Mouse (Mus musculus): ENCODE measurements around the gene Opa1. TPM values are rescaled to one million over a fixed set of nuclear protein-coding genes. Genes with fewer than 3 reads are reported as not detected.

The Opa1 gene
- polyA plus RNA-seq, 2 experiments: 9.6 to 17.0 TPM

DNA sequence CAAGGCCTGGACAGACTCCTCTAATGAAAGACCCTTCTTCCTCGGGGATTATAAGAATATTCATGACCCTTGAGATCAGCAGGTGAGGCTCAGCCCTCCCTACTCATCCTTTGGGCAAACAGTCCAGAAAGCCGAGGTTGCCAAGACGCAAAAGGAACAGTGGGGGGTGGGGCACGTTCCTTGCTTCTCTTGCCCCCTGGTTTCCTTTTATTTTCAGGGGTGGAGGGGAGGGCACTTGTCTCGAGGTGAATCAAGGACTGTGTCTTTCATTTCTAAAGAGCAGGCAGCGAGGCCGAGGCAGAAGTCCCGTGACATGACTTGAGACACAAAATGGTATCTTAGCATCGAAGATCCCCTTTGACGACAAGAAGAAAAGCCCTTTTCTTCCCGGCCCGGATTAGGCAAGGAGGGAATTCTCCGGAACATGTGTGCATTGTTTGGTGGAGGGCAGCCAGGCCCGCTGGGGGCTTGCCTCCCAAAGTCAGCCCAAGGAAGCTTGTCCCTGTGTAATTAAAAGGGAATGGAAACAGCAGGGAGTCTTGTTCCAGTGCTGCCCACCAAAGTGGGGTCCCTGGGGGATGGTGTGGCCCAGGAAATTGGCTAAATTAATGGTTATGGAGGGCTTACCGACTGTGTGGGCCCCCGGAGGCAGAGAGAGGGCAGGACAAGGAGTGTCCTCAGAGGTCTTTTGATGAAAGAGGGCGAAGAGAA is 88.0 kb downstream of the Opa1 start:
- no peaks in the 10 kb centered on the region for H3K9me3 ChIP-seq (ENCODE audit: control insufficient read depth, low read length)
- no peak for ATAC-seq (ENCODE audit: insufficient read depth)
- H3K4me1 ChIP-seq (replicated peaks; ENCODE audit: control insufficient read depth in 2 of 2, insufficient read depth in 2 of 2, low read length in 1 of 2): no peaks in the 10 kb centered on the region
- no peak for TF ChIP-seq CTCF (IDR thresholded peaks at IDR 0.05; ENCODE audit: low read depth)
- TF ChIP-seq EP300 (IDR thresholded peaks at IDR 0.05; ENCODE audit: low read depth): no peak
- H3K27ac ChIP-seq: no peak overlapping the region
- WGBS (ENCODE audit: insufficient replicate concordance): 45% methylated on average over 17 of the region's 17 CpGs
- H3K4me3 ChIP-seq (ENCODE audit: insufficient read depth in 1 of 2, low read depth in 2 of 2, low read length in 2 of 2): no peak overlapping the region
- DNase-seq (ENCODE audit: low read depth in 3 of 3, low spot score in 3 of 3): no peak
- H3K4me2 ChIP-seq (ENCODE audit: low read depth): no peak overlapping the region
- H3K27me3 ChIP-seq (ENCODE audit: control insufficient read depth, insufficient read depth, low read length): no peaks in the 10 kb centered on the region
- no peak overlapping the region for H3K9ac ChIP-seq (replicated peaks)
- H3K36me3 ChIP-seq (replicated peaks; ENCODE audit: control insufficient read depth, insufficient read depth, low read depth): no peaks in the 10 kb centered on the region

DNA sequence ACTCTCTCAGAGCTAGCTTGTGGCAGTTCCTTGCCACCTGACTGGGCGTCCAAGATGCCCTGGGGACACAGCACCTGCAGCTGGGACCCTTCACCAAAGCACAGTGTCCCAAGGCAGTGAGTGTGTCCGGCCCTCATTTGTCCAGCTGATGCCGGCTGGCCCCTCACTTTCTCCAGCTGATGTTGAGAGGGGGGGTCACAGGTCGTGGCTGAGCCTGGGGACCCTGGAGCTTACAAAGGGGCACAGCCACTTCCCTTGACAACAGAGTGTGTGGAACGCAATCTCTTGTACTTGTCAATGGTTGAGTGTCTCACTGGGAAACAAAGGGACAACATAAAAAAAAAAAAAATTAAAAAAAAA is 88.5 kb downstream of the Opa1 start:
- TF ChIP-seq EP300 (IDR thresholded peaks at IDR 0.05; ENCODE audit: low read depth): no peak
- TF ChIP-seq CTCF (IDR thresholded peaks at IDR 0.05; ENCODE audit: low read depth): no peak
- Histone ChIP-seq H3K9me3 (ENCODE audit: control insufficient read depth, low read length) (no peaks in the 10 kb centered on the region), H3K4me3 (ENCODE audit: insufficient read depth in 1 of 2, low read depth in 2 of 2, low read length in 2 of 2) (no peak overlapping the region), H3K27ac (no peak overlapping the region), H3K4me2 (ENCODE audit: low read depth) (no peak overlapping the region), H3K4me1 (replicated peaks; ENCODE audit: control insufficient read depth in 2 of 2, insufficient read depth in 2 of 2, low read length in 1 of 2) (no peaks in the 10 kb centered on the region), H3K27me3 (ENCODE audit: control insufficient read depth, insufficient read depth, low read length) (no peaks in the 10 kb centered on the region), H3K36me3 (replicated peaks; ENCODE audit: control insufficient read depth, insufficient read depth, low read depth) (no peaks in the 10 kb centered on the region), H3K9ac (replicated peaks) (no peak overlapping the region)
- DNase-seq (ENCODE audit: low read depth in 3 of 3, low spot score in 3 of 3) (no peak), ATAC-seq (ENCODE audit: insufficient read depth) (no peak)
- WGBS (ENCODE audit: insufficient replicate concordance): 51% methylated on average over 5 of the region's 5 CpGs

GRCm38 (mm10) chr16:29668451-29668850 is 89.3 kb downstream of the Opa1 start:
- WGBS (ENCODE audit: insufficient replicate concordance): 75% methylated on average over 12 of the region's 12 CpGs

GRCm38 (mm10) chr16:29670806-29671205 is 91.7 kb downstream of the Opa1 start:
- no peak overlapping the region for H3K4me2 ChIP-seq (ENCODE audit: low read depth)
- DNase-seq (ENCODE audit: low read depth in 3 of 3, low spot score in 3 of 3) (no peak), ATAC-seq (ENCODE audit: insufficient read depth) (no peak)
- H3K27me3 ChIP-seq (ENCODE audit: control insufficient read depth, insufficient read depth, low read length): no peaks in the 10 kb centered on the region
- WGBS (ENCODE audit: insufficient replicate concordance): 85% methylated on average over 3 of the region's 3 CpGs
- no peak overlapping the region for H3K4me3 ChIP-seq (ENCODE audit: insufficient read depth in 1 of 2, low read depth in 2 of 2, low read length in 2 of 2)
- H3K27ac ChIP-seq: no peak overlapping the region
- no peak overlapping the region for H3K9ac ChIP-seq (replicated peaks)
- no peaks in the 10 kb centered on the region for H3K36me3 ChIP-seq (replicated peaks; ENCODE audit: control insufficient read depth, insufficient read depth, low read depth)
- H3K4me1 ChIP-seq (replicated peaks; ENCODE audit: control insufficient read depth in 2 of 2, insufficient read depth in 2 of 2, low read length in 1 of 2): no peaks in the 10 kb centered on the region
- H3K9me3 ChIP-seq (ENCODE audit: control insufficient read depth, low read length): no peaks in the 10 kb centered on the region
- no peak for TF ChIP-seq CTCF (IDR thresholded peaks at IDR 0.05; ENCODE audit: low read depth)
- TF ChIP-seq EP300 (IDR thresholded peaks at IDR 0.05; ENCODE audit: low read depth): no peak

More at GRCm38 (mm10) chr16:29668451-29668850, 89.3 kb downstream of the Opa1 start:
- no peak overlapping the region for H3K4me2 ChIP-seq (ENCODE audit: low read depth)
- H3K36me3 ChIP-seq (replicated peaks; ENCODE audit: control insufficient read depth, insufficient read depth, low read depth): no peaks in the 10 kb centered on the region
- no peak overlapping the region for H3K9ac ChIP-seq (replicated peaks)
- no peak for TF ChIP-seq EP300 (IDR thresholded peaks at IDR 0.05; ENCODE audit: low read depth)
- no peak for TF ChIP-seq CTCF (IDR thresholded peaks at IDR 0.05; ENCODE audit: low read depth)
- no peak overlapping the region for H3K27ac ChIP-seq
- no peak for DNase-seq (ENCODE audit: low read depth in 3 of 3, low spot score in 3 of 3)
- no peaks in the 10 kb centered on the region for H3K4me1 ChIP-seq (replicated peaks; ENCODE audit: control insufficient read depth in 2 of 2, insufficient read depth in 2 of 2, low read length in 1 of 2)
- no peaks in the 10 kb centered on the region for H3K27me3 ChIP-seq (ENCODE audit: control insufficient read depth, insufficient read depth, low read length)
- ATAC-seq (ENCODE audit: insufficient read depth): no peak
- no peak overlapping the region for H3K4me3 ChIP-seq (ENCODE audit: insufficient read depth in 1 of 2, low read depth in 2 of 2, low read length in 2 of 2)
- no peaks in the 10 kb centered on the region for H3K9me3 ChIP-seq (ENCODE audit: control insufficient read depth, low read length)

DNA sequence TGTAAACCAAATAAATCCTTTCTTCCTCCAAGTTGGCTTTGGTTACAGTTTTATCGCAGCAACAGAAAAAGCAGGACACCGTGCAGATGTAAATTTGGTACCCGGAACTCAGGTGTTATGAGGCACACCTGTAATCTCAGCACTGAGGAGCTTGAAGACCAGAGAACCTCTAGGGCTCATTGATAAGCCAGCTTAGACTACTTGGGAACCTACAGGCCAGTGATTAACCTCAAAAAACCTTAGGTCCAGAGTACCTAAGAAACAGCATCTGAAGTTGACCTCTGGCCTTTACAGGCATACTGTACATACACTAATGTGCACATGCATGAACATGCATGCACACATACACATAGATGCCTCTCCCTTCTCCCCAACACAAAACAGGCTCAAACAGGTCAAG is 94.1 kb downstream of the Opa1 start:
- Histone ChIP-seq H3K9ac (replicated peaks) (no peak overlapping the region), H3K4me1 (replicated peaks; ENCODE audit: control insufficient read depth in 2 of 2, insufficient read depth in 2 of 2, low read length in 1 of 2) (no peaks in the 10 kb centered on the region), H3K9me3 (ENCODE audit: control insufficient read depth, low read length) (no peaks in the 10 kb centered on the region), H3K4me2 (ENCODE audit: low read depth) (no peak overlapping the region), H3K4me3 (ENCODE audit: insufficient read depth in 1 of 2, low read depth in 2 of 2, low read length in 2 of 2) (no peak overlapping the region), H3K27ac (no peak overlapping the region), H3K36me3 (replicated peaks; ENCODE audit: control insufficient read depth, insufficient read depth, low read depth) (no peaks in the 10 kb centered on the region), H3K27me3 (ENCODE audit: control insufficient read depth, insufficient read depth, low read length) (no peaks in the 10 kb centered on the region)
- 81% methylated on average over 3 of the region's 3 CpGs for WGBS (ENCODE audit: insufficient replicate concordance)
- no peak for TF ChIP-seq EP300 (IDR thresholded peaks at IDR 0.05; ENCODE audit: low read depth)
- no peak for TF ChIP-seq CTCF (IDR thresholded peaks at IDR 0.05; ENCODE audit: low read depth)
- DNase-seq (ENCODE audit: low read depth in 3 of 3, low spot score in 3 of 3): no peak
- no peak for ATAC-seq (ENCODE audit: insufficient read depth)
